Mouse (Mus musculus) olfactory bulb, adult 2 months (tissue): ENCODE results near the gene Sf3b3. TPM values are rescaled to one million over a fixed set of nuclear protein-coding genes. Genes with fewer than 3 reads are reported as not detected.
"Not testable (repeated sequence)": the region's sequence is repeated elsewhere in the genome, so short reads cannot be mapped to it uniquely, and the experiment has no call there.

ENCODE experiments used
- H3K27ac ChIP-seq: fragments of 200-500 bp; 2 replicates; pipeline ENCODE4 v1.5.1; 2012; ENCODE audit warnings: low read depth, low read length; ENCODE audit not compliant: insufficient read depth
- H3K4me1 ChIP-seq: fragments of 200-500 bp; 2 replicates; pipeline ENCODE4 v1.6.1; 2012; ENCODE audit warnings: low read length; ENCODE audit not compliant: control insufficient read depth, insufficient read depth
- H3K4me3 ChIP-seq: fragments of 200-500 bp; 2 replicates; pipeline ENCODE4 v1.5.1; 2012; ENCODE audit warnings: mild to moderate bottlenecking, low read depth, low read length, moderate library complexity; ENCODE audit not compliant: insufficient read depth
- CTCF ChIP-seq: fragments of 200-500 bp; IDR thresholded peaks from 2 replicates; pipeline ENCODE4 v1.5.1; 2012; ENCODE audit warnings: low read depth, mild to moderate bottlenecking, low read length, moderate library complexity; ENCODE audit not compliant: insufficient read depth
- POLR2A ChIP-seq: fragments of 200-500 bp; IDR thresholded peaks from 2 replicates; pipeline ENCODE4 v1.6.1; 2012; ENCODE audit warnings: mild to moderate bottlenecking, low read depth, low read length, moderate library complexity; ENCODE audit not compliant: insufficient read depth
- WGBS: fragments of 180-500 bp; shearing (Covaris S2); methylation state at CpG from one replicate; pipeline ENCODE4 v1.1.7; 2018; 5-methylcytosine and 5-hydroxymethylcytosine counted together
- polyA plus RNA-seq: library from polyadenylated mRNA; stranded (reverse); fragments of >200 nt; gene quantifications from 2 replicates; pipeline ENCODE4 v1.2.4, GENCODE M21; 2012; ENCODE audit warnings: low replicate concordance; ENCODE audit not compliant: missing spikeins, insufficient read depth, insufficient read length

The Sf3b3 gene
- polyA plus RNA-seq, 1 experiment = 172 TPM

- H3K4me3 ChIP-seq = no peak overlapping the region
- 83% methylated on average over 5 of the region's 5 CpGs for WGBS
- TF ChIP-seq CTCF (no peak), POLR2A (no peak)
These were observed 10.3 kb upstream of the Sf3b3 start for GRCm38 (mm10) chr8:110856760-110857461.

DNA sequence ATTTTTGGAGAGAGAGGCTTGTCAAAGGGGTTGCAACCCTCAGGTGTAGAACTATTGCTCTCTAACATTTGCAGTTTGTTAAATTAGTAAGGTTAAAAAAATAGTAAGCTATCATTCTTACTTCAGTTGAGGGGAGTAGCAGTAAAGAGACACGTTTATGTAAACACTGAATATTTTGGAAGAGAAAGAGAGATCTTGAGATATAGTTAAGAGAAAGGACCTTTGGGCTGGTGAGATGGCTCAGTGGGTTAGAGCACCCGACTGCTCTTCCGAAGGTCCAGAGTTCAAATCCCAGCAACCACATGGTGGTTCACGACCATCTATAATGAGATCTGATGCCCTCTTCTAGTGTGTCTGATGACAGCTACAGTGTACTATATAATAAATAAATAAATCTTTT lies 9.5 kb upstream of the Sf3b3 start:
- H3K4me3 ChIP-seq, H3K4me1 ChIP-seq, H3K27ac ChIP-seq: not testable (repeated sequence)
- WGBS = 93% methylated on average over 4 of the region's 4 CpGs

More at GRCm38 (mm10) chr8:110856760-110857461, 10.3 kb upstream of the Sf3b3 start:
- Histone ChIP-seq H3K4me1 (no peaks in the 10 kb centered on the region), H3K27ac (no peak overlapping the region)

- Histone ChIP-seq H3K4me1 (no peaks in the 10 kb centered on the region), H3K27ac (no peak overlapping the region), H3K4me3 (no peak overlapping the region)
- WGBS = 96% methylated on average over 10 of the region's 10 CpGs
- TF ChIP-seq POLR2A = no peak
- TF ChIP-seq CTCF = no peak
These were observed 4.6 kb upstream of the Sf3b3 start for GRCm38 (mm10) chr8:110851186-110851585.

GRCm38 (mm10) chr8:110847645-110848495 lies 1.3 kb upstream of the Sf3b3 start:
- whole genome bisulfite sequencing = 52% methylated on average over 14 of the region's 14 CpGs
- Histone ChIP-seq H3K4me3 (no peak overlapping the region), H3K4me1 (0 out of 2 replicates have a peak, but pooled peaks cover 2% of the 10 kb centered on the region), H3K27ac (no peak overlapping the region)
- TF ChIP-seq CTCF = no peak
- no peak for TF ChIP-seq POLR2A

GRCm38 (mm10) chr8:110847171-110847549 lies 573 bp upstream of the Sf3b3 start:
- no peak for TF ChIP-seq CTCF
- TF ChIP-seq POLR2A = no peak
- peak overlapping the region; percentile 100 for H3K4me3 ChIP-seq
- peak overlapping the region; percentile 35 for H3K27ac ChIP-seq
- H3K4me1 ChIP-seq = 0 out of 2 replicates have a peak, but pooled peaks cover 2% of the 10 kb centered on the region
- under 1% methylated on average over 13 of the region's 13 CpGs for WGBS

DNA sequence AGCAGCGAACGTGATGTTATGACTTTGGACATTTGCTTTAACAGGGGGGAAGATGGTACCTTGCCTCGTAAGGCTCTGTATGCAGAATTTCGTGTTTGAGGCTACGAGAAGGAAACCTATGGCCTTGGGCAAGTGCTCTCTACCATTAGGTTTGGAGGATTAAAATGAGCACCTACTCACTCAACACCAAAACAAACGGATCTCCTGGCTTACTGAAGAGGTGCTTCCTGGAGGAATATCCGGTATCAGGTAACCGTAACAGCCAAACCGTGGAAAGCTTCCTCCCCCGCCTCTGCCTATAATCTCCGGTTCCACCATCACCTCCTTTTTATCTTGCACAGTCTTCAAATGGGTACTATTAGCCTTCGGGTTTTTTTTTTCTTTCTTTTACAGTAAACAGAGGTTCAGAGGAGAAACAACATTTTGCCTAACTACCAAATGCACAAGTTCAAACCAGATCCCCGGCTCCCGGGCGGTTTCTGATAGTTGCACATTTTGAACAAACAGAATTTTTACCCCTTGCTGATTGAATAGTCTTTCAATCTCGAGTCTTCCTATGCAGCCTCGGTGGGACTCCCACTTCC lies 674 bp downstream of the Sf3b3 start:
- Histone ChIP-seq H3K4me3 (peak overlapping the region; percentile 68), H3K27ac (peak overlapping the region; percentile 35), H3K4me1 (0 out of 2 replicates have a peak, but pooled peaks cover 2% of the 10 kb centered on the region)
- TF ChIP-seq POLR2A (no peak), CTCF (no peak)
- WGBS = 8% methylated on average over 17 of the region's 17 CpGs

GRCm38 (mm10) chr8:110844941-110845340 lies 1.6 kb downstream of the Sf3b3 start:
- Histone ChIP-seq H3K27ac (no peak overlapping the region), H3K4me1 (0 out of 2 replicates have a peak, but pooled peaks cover 2% of the 10 kb centered on the region), H3K4me3 (no peak overlapping the region)
- WGBS = 49% methylated on average over 3 of the region's 3 CpGs
- TF ChIP-seq POLR2A = no peak
- TF ChIP-seq CTCF = no peak

GRCm38 (mm10) chr8:110843207-110843606 lies 3.4 kb downstream of the Sf3b3 start:
- Histone ChIP-seq H3K4me3 (no peak overlapping the region), H3K27ac (no peak overlapping the region), H3K4me1 (0 out of 2 replicates have a peak, but pooled peaks cover 2% of the 10 kb centered on the region)
- WGBS = 67% methylated on average over 5 of the region's 5 CpGs
- TF ChIP-seq POLR2A (no peak), CTCF (no peak)
